Mouse (Mus musculus) liver, embryonic 12.5 days (tissue): Measurements from ENCODE around the gene Gm20379. TPM values are rescaled to one million over a fixed set of nuclear protein-coding genes. Genes with fewer than 3 reads are reported as not detected.
A peak's percentile ranks its signal among the peaks of the same experiment; 100 is the strongest.

Experiments used
- ATAC-seq: fragments of 200-750 bp; cut with Nextera tagmentation; 2 replicates; pipeline ENCODE4 v1.8.0; 2017; ENCODE audit warnings: moderate number of reproducible peaks, mild to moderate bottlenecking, moderate library complexity
- H3K27ac ChIP-seq: fragments of 300-500 bp; sonication (generic); 2 replicates; pipeline ENCODE4 v1.5.1; 2016; ENCODE audit warnings: mild to moderate bottlenecking
- H3K27me3 ChIP-seq: fragments of 300-500 bp; sonication (generic); replicated peaks from 2 replicates; pipeline ENCODE4 v1.6.1; 2016; ENCODE audit warnings: mild to moderate bottlenecking, moderate library complexity
- H3K36me3 ChIP-seq: fragments of 300-500 bp; sonication (generic); 2 replicates; pipeline ENCODE4 v1.6.1; 2016; ENCODE audit warnings: mild to moderate bottlenecking, moderate library complexity
- H3K4me1 ChIP-seq: fragments of 300-500 bp; sonication (generic); 2 replicates; pipeline ENCODE4 v1.6.1; 2016
- H3K4me2 ChIP-seq: fragments of 300-500 bp; sonication (generic); 2 replicates; pipeline ENCODE4 v1.6.1; 2016; ENCODE audit warnings: mild to moderate bottlenecking, moderate library complexity
- H3K4me3 ChIP-seq: fragments of 300-500 bp; sonication (generic); 2 replicates; pipeline ENCODE4 v1.5.1; 2016; ENCODE audit warnings: mild to moderate bottlenecking, moderate library complexity
- H3K9ac ChIP-seq: fragments of 300-500 bp; sonication (generic); 2 replicates; pipeline ENCODE4 v1.6.1; 2016; ENCODE audit warnings: mild to moderate bottlenecking, moderate library complexity
- H3K9me3 ChIP-seq: fragments of 300-500 bp; sonication (generic); replicated peaks from 2 replicates; pipeline ENCODE4 v1.6.1; 2016; ENCODE audit warnings: mild to moderate bottlenecking, moderate library complexity
- WGBS: fragments of 180-500 bp; shearing (Covaris S2); methylation state at CpG from one replicate; pipeline ENCODE4 v1.1.7; 2016; ENCODE audit not compliant: insufficient replicate concordance; 5-methylcytosine and 5-hydroxymethylcytosine counted together
- polyA plus RNA-seq: library from polyadenylated mRNA; unstranded; fragments of >200 nt; fragmentation: Nextera tagmentation; extraction: Ambion mirVana; gene quantifications from 2 replicates; pipeline ENCODE4 v1.2.1, GENCODE M21; 2016

Gm20379 gene
- polyA plus RNA-seq, 1 experiment from 2014 or later = 0.50 TPM

GRCm38 (mm10) chr13:92344033-92344432 is 38.3 kb downstream of the Gm20379 start:
- no peaks in the 10 kb centered on the region for H3K4me1 ChIP-seq
- H3K9me3 ChIP-seq = no peaks in the 10 kb centered on the region
- no peaks in the 10 kb centered on the region for H3K27me3 ChIP-seq
- H3K4me2 ChIP-seq = no peak overlapping the region
- no peak overlapping the region for H3K9ac ChIP-seq
- no peak overlapping the region for H3K27ac ChIP-seq
- WGBS = 89% methylated on average over 8 of the region's 8 CpGs
- H3K4me3 ChIP-seq = no peak overlapping the region
- H3K36me3 ChIP-seq = peaks cover 86% of the 10 kb centered on the region
- ATAC-seq = no peak

- H3K36me3 ChIP-seq = peaks cover 89% of the 10 kb centered on the region
Observed at GRCm38 (mm10) chr13:92346338-92346737, 40.6 kb downstream of the Gm20379 start.

DNA sequence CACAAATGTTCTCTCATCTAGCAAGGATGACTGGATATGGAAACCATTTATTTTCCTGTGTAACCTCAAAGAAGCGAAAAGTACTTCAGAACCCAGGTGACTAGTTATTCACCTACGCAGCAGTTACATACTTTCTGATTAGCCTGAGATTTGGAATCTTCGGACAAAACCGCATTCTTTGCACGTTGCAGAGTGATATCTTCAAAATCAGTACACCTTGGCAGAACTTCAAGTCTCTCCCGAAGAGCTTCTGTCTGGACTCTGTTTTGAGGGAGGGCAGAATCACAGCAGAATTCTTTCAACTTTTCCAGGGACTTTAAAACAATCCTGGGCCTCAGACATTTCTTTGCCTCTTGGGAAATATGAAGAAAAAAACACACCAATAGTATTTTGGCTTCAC is 45.3 kb downstream of the Gm20379 start:
- Histone ChIP-seq H3K27ac (no peak overlapping the region), H3K4me2 (no peak overlapping the region), H3K27me3 (no peaks in the 10 kb centered on the region), H3K4me3 (no peak overlapping the region), H3K9me3 (no peaks in the 10 kb centered on the region), H3K36me3 (peaks cover 55% of the 10 kb centered on the region), H3K4me1 (peaks cover 22% of the 10 kb centered on the region), H3K9ac (no peak overlapping the region)
- no peak for ATAC-seq
- 85% methylated on average over 6 of the region's 6 CpGs for WGBS

More at GRCm38 (mm10) chr13:92346338-92346737, 40.6 kb downstream of the Gm20379 start:
- Histone ChIP-seq H3K4me3 (no peak overlapping the region), H3K9ac (no peak overlapping the region), H3K27ac (no peak overlapping the region), H3K27me3 (no peaks in the 10 kb centered on the region), H3K4me2 (no peak overlapping the region), H3K4me1 (no peaks in the 10 kb centered on the region), H3K9me3 (no peaks in the 10 kb centered on the region)
- no peak for ATAC-seq
- 83% methylated on average over 5 of the region's 5 CpGs for WGBS

DNA sequence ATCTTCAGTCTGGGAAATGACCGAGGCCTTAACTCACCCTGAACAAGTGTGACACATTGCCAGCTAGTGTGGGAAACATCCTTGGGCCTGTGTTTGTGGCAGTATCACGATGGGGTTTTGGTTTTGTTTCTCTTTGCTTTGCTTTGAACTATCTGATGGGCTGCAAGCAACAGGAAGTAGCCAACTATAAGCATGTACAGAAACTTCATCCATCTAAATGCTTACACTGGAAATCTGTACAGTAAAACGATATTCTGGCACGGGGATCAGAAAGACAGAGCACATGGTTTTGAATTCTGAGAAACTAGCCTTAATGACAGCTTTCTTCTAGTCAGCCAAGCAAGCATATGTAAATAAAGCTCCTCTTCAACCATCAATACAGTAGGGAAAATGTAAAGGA is 48.2 kb downstream of the Gm20379 start:
- no peak for ATAC-seq
- H3K27ac ChIP-seq = peak overlapping the region; percentile 57

GRCm38 (mm10) chr13:92354456-92355271 is 48.9 kb downstream of the Gm20379 start, which contains the start of the genes Dhfr and Msh3:
Gene Dhfr, plus strand, starts transcription at chr13:92354726.
Gene Msh3, minus strand, starts transcription at chr13:92355003.
- Histone ChIP-seq H3K4me2 (peak within 1 kb of the TSS; percentile 94), H3K4me3 (peak within 1 kb of the TSS; percentile 84), H3K27ac (peak within 1 kb of the TSS; percentile 94), H3K9ac (peak within 1 kb of the TSS; percentile 86), H3K27me3 (no peaks in the 10 kb centered on the region), H3K36me3 (peaks cover 54% of the 10 kb centered on the region), H3K4me1 (peaks cover 34% of the 10 kb centered on the region), H3K9me3 (no peaks in the 10 kb centered on the region)
- WGBS = under 1% methylated on average over 76 of the region's 76 CpGs
- ATAC-seq = peak; percentile 91

More for the DNA sequence above, 48.2 kb downstream of the Gm20379 start:
- H3K4me1 ChIP-seq = peaks cover 34% of the 10 kb centered on the region
- WGBS = 18% methylated on average over 4 of the region's 4 CpGs
- no peaks in the 10 kb centered on the region for H3K27me3 ChIP-seq
- peak overlapping the region; percentile 84 for H3K4me3 ChIP-seq
- no peaks in the 10 kb centered on the region for H3K9me3 ChIP-seq
- peak overlapping the region; percentile 94 for H3K4me2 ChIP-seq
- peaks cover 52% of the 10 kb centered on the region for H3K36me3 ChIP-seq
- H3K9ac ChIP-seq = peak overlapping the region; percentile 78

DNA sequence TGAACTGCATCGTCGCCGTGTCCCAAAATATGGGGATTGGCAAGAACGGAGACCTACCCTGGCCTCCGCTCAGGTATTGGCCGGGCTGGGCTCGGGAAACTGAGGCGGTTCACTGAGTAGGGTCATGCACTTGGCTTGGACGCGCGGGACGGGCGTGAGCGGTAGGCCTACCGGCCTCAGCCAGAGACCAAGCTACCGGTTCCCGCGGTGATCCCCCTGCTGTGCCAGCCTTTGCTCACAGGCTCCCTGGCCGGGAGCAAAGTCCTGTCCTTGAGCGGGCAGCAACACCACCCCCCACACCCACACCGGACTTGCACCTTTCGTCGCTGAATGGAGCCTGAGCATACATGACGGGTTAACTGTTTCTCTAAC is 49.5 kb downstream of the Gm20379 start:
- H3K4me1 ChIP-seq = peaks cover 34% of the 10 kb centered on the region
- peak overlapping the region; percentile 84 for H3K4me3 ChIP-seq
- H3K36me3 ChIP-seq = peaks cover 56% of the 10 kb centered on the region
- under 1% methylated on average over 24 of the region's 24 CpGs for WGBS
- peak overlapping the region; percentile 86 for H3K9ac ChIP-seq
- H3K27me3 ChIP-seq = no peaks in the 10 kb centered on the region
- peak overlapping the region; percentile 94 for H3K4me2 ChIP-seq
- H3K27ac ChIP-seq = peak overlapping the region; percentile 80
- peak; percentile 48 for ATAC-seq
- no peaks in the 10 kb centered on the region for H3K9me3 ChIP-seq

GRCm38 (mm10) chr13:92356376-92356775 is 50.6 kb downstream of the Gm20379 start:
- Histone ChIP-seq H3K36me3 (peaks cover 56% of the 10 kb centered on the region), H3K9me3 (no peaks in the 10 kb centered on the region), H3K4me3 (peak overlapping the region; percentile 84), H3K27me3 (no peaks in the 10 kb centered on the region), H3K4me1 (peaks cover 38% of the 10 kb centered on the region), H3K9ac (peak overlapping the region; percentile 86; the same call in 1 of the 2 replicates), H3K4me2 (peak overlapping the region; percentile 94), H3K27ac (no peak overlapping the region)
- ATAC-seq = no peak
- WGBS = 78% methylated on average over 7 of the region's 7 CpGs

Other genes with a start within 250 kb of the Gm20379 start
- gene Rasgrf2, start 174.3 kb upstream of the Gm20379 start, polyA plus RNA-seq = 0.19 and 0.24 TPM in 2 replicates
- gene Dhfr, start 48.7 kb downstream of the Gm20379 start, polyA plus RNA-seq = 19.3 and 19.9 TPM in 2 replicates
- 15.8 and 18.1 TPM in 2 replicates for gene Msh3, start 49.0 kb downstream of the Gm20379 start, polyA plus RNA-seq
- not detected in 2 replicates for gene Ankrd34b, start 119.9 kb downstream of the Gm20379 start, polyA plus RNA-seq
- gene Fam151b, start 178.0 kb downstream of the Gm20379 start, polyA plus RNA-seq = 0.19 TPM in 1 of 2 replicates, not detected in the other
- 3.0 and 3.1 TPM in 2 replicates for gene Zfyve16, start 224.9 kb downstream of the Gm20379 start, polyA plus RNA-seq